Mouse (Mus musculus) thymus, postnatal 36 days (tissue): ENCODE data around the gene Ccdc154.

ENCODE experiments used
- DNase-seq, 2 experiments: peaks; one replicate each; pipeline ENCODE4 v3.0.0; 2022; ENCODE audit warnings: mixed read lengths in 2 of 2

Gene Ccdc154

DNA sequence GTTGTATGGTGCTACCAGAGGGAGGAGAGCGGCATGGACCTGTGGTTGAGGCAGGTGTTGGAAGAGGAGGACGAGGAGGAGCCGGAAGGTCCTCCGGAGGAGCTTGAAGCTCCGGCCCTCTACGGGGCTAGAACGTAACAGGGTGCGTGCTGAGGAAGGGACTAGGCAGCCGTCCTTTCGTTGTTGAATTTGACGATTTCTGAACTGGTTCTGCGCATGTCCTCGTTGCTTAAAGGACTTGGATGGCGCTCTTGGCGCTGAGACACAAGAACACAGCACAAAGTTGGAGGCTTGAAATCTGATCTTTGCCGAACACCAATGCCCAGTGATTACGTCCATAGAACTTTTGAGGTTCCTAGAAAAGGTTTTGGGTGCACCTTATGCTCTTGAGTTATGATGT lies 22.7 kb downstream of the Ccdc154 start:
- no peak for DNase-seq

DNA sequence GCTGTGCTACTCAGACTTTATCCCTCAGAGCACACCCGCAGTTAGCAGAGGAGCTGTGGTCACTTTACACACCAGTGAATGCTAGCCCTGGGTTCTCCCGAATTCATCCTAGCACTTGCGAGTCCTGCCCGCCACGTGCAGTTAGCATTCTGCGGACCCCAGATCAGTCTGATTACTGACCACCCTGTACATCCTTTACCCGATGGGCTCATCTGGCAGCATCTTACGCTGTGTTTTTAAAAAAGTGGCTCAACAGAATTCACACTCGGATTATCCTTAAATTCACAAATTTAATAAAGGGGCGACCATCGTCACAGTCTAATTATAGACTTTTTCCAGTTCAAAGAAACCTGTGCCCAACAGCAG lies 25.5 kb downstream of the Ccdc154 start:
- DNase-seq, result no peak

DNA sequence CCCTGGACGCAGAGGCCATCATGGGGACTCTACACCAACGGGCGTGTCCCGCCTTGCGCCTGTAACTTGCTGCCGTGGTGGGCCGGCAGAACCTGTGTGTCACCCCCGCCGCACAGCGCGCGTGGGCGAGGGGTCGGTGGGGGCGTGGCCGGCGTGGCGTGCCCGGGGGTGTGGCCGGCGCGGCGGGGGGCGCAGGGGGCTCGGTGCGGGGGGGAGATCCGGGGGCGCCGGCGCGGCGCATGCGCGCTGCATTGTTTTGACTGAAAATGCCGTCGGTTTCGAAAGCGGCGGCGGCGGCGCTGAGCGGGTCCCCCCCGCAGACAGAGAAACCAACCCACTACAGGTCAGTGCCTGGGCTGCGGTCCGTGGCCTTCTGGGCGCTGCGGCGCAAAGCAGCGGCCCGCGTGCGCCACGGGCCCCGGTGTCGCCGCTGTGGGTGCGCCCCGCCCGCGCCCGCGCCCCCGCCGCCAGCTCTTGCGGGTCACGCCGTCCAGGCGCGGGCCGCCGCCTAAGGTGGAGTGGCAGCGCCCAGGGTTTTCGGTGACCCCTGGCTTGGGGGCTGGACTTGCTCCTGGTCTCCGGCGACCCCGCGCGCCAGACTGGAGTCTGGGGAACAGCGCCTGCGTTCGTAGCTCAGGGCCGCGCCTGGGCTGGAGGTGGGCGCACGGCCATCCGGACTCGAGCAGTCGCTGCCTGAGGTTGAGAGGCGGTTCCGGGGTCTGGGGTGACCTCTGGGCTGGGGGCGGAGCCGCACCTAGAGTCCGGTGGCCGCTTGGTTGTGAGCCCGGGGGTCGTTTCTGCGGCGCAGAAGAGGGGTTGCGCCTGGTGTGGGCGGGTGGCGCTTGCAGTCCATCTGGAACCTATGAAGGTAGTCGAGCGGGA lies 26.1 kb downstream of the Ccdc154 start, which contains the start of gene Unkl:
Gene Unkl (plus strand): TSS at position 248 of the 882 bp plus-strand sequence.
- peak; percentile 83 to 86 for DNase-seq

DNA sequence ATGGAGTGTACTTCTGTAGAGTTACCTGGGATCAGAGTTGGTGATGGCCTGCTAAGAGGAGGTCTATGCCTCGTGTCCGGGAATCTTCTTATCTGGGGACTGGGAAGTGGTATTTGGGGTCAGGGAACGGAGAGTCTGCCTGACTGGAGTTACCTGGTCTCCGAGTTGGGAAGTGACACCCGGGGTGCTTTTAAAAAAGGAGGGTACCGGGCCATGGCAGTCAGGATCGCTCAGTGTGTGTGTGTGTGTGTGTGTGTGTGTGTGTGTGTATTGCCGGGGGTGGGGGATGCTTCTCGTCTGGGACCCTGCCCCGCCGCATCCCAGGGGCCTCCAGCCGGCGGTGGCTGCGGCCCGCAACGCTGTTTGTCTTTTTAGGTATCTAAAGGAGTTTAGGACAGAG lies 26.8 kb downstream of the Ccdc154 start:
- no peak for DNase-seq

DNA sequence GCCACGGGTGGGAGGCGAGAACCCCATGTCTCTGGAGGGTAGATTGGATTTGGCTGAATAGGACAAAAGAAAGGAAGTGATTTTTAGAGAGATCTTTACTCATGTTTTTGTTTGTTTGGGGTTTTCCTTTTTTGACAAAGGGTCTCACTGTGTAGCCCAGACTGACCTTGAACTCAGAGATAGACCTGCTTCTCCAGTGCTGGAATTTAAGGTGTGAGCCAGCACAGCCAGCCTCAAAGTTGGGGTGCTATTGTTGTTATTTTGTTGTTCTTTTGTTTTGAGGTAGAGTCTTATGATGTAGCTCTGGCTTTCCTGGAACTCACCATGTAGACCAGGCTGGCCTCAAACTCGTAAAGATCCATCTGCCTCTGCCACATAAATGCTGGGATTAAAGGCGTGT lies 40.1 kb downstream of the Ccdc154 start:
- DNase-seq, result no peak

DNA sequence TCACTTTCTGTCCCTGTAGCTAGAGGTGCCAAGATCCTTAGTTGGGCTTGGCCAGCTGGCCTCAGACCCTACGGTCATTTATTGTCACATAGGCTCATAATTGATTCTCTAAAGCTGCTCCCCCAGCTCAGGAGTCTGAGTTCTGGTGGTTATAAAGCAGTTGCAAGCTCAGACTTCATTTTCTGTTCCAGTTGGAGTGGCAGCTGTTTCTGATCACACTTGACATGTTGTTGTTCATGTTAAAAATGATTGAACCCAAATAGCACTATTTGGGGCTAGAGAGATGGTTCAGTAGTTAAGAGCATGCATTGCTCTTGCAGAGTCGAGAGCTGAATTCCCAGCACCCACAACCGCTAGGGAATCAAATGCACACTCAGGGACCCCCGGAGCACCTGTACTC lies 47.7 kb downstream of the Ccdc154 start:
- DNase-seq, result no peak

DNA sequence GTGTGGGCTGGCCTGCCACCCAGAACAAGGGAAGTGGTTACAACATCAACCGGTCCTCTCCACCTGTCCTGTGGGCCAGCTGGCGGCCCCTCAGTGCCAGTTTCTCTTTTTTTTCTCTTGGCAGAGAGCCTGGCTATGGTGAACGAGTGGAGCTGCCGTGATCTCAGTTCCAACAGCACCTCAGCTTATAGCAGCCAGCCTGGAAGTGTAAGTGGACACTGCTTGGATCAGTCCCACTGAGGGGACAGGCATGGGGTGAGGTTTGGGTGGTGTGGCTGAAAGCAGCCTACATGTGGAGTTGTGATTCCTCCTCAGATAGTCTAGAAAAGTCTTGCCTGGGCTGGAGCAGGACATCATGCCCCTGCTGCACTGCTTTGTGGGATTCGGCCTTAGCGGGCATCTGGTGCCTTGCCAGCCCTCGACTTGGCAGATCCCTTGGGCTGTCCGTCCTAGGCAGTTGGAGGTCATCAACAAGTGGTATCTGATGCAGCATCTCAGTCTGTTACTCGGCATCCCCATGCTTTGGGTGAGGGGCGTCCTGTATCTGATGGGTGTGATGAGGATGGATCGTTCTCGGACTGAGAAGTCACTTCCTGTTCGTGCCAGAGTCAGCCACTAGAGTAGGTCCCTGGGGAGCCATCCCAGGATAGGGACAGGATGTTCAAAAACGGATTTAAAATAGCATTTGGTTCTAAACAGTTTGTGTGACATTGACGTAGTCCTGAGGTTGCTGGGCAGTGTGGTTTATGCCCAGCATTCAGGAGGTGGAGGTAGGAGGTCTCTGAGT lies 48.6 kb downstream of the Ccdc154 start:
- DNase-seq, result no peak

DNA sequence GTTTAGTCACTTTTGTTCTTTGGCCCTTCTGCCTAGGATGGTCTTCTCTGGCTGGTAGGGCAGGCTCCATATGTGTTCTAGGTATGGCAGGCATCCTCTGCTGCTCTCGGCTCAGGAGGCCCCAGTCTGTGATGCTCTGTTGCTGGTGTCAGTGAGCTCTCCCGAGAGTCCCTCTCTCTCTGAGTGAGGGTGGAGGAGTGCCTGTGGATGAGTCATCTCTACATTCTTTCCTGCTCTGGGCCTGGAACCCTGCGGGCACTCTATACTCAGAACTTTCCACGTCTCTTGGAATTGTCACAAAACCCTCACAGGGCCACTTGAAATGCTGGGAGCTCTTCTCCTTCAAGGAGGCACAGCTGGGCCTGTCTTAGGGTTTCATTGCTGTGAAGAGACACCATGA lies 49.4 kb downstream of the Ccdc154 start:
- DNase-seq, result no peak

DNA sequence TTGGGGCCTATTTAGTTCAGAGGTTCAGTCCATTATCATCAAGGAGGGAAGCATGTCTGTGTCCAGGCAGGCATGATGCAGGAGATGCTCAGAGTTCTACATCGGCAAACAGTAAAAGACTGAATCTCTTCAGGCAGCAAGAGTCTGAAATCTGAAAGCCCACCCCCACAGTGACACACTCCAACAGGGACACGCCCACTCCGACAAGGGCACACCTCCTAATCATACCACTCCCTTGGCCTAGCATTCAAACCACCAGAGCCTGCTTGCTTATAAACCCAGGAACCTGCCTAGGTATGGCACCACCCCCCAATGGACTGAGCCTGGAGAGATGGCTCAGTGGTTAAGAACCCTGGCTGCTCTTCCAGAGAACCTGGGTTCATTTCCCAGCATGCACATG lies 53.2 kb downstream of the Ccdc154 start:
- no peak for DNase-seq

DNA sequence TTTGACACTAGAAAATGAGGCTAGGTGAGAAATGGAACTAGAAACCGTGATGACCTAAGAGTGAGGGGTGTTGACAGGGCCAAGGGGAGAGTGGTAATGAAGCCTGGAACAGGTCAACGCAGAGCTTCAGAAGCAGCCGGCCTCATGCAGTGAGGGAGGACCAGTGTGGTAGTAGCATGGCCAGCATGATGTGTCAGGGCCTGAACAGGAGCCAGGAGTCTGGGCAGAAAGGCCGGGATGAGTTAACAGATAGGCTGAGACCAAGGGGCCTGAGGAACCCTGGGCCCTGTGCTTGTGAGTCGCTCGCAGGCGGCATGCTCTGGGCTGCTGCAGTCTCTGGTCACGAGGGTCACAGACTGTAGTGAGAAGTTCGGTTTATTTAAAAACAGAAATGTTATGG lies 56.7 kb downstream of the Ccdc154 start:
- DNase-seq, result no peak

DNA sequence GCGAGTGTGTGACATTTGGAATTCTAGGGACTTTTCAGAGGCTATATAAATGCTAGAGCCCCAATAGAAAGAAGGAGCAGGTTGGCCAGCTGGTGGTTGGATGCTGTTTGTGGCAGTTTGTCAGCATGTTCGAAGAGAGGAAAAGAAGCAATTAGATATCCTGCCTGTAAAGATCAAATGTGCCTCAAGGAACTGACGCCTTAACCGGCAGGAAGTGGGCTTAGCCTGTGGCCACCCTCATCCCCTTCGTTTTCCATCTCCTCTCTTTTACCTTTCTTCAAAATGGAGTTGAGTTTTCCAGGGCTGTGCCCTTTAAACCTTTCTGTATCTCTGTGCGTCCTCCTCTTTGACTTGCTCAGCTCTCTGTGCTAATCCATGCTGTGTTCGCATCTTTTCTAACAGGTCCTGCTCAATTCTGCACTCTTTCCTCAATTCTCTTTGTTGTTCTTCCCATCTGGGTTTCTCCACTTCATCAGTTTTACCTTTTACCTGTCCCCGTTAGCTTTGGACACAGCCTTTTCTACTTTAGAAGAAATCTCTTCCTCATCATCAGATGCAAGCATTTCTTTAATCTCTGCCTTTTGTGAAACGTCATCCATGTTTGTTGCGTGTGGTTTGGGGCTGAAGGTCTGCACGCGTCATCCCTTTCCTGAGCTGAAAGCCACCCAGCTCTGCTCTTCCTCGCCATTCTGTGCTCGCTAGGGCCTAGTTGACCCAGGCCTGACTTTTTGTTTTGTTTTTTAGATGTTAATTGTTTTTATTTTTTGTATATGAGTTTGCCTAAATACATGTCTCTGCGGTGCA lies 57.4 kb downstream of the Ccdc154 start:
- DNase-seq, result peak; percentile 37 to 55

DNA sequence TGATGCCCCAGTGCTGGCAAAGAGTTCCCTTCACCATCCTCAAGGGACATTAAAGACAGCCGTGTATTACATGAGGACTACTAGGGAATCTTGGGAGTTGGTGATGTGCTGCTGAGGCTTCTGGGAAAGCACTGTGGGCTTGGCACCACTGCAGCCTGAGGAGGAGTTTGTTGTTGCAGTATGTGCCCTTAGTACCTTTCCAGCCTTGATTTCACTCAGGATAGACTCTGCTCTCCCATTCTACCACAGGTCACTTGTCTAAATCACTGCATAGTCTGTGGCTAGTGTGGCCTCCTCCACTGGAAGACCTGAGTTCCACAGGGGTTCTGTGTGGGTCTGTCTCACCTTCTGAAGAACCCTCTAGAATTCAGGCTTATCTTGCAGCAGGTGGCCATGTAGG lies 58.5 kb downstream of the Ccdc154 start:
- no peak for DNase-seq
